Mouse (Mus musculus): ENCODE results near the gene 2900026A02Rik.

DNA sequence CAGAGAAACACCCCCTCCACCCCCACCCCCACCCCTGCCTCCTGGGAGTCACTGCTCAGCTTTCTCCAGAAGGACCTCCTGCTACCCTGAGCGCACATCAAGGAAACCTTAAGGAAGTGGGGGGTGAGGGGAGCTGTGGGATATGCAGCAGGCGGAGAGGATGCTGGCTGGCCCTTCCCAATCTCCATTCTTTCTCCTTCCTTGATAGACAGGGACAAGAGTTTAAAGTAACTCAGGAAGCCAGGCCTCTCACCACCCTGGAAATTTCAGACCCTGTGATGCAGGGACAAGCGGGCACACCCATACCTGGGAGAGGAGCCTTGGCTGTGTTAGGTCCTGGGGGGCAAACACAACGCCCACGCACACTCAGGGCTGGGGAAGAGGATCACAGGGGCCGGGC lies 10.7 kb downstream of the 2900026A02Rik start:
- TF ChIP-seq POLR2A (IDR thresholded peaks at IDR 0.05; ENCODE audit: borderline replicate concordance, low read depth, low read length) (no peak), CTCF (IDR thresholded peaks at IDR 0.05; ENCODE audit: low read depth, low read length) (no peak)

All from bone marrow macrophage, adult 2 months (primary cell).